Mouse (Mus musculus) heart, postnatal 10 days (tissue): ENCODE measurements around the gene Gm6460. TPM values are rescaled to one million over a fixed set of nuclear protein-coding genes. Genes with fewer than 3 reads are reported as not detected.
"Not testable (repeated sequence)": the region's sequence is repeated elsewhere in the genome, so short reads cannot be mapped to it uniquely, and the experiment has no call there.

Experiments used
- DNase-seq, 2 experiments: peaks; one replicate each; pipeline ENCODE4 v3.0.0; 2021
- intact Hi-C: fragments of 180-260 bp; cut with DNase I; formaldehyde crosslinking; loops from one replicate; pipeline ENCODE4 v1.15.1; 2025
- total RNA-seq, 2 experiments: library from RNA; stranded (reverse); gene quantifications; 2 replicates each; pipeline ENCODE4 v1.2.3; 2021

The Gm6460 gene
- total RNA-seq = not detected

DNA sequence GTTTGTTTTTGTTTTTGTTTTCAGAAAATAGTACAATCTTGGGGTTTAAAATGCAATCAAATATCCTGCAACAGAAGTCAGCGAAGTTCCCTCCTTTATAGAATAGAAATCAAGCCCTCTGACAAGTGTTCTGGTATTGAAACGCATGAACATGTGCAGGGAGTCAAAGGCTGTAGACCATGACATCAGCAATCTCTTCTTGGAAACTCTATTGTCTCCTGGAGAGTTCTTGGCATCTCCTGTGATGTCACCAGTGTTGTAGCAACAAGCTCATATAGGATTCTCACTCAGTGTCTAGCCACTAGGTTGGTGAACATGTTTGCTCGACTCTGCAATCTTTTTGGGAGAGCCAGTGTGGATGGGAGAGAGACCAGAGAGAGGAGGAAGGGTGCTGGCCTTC is at the start of gene Gm6460:
Gene Gm6460, plus strand, starts transcription at position 301 of the 400 bp plus-strand sequence.
- intact Hi-C loops, DNase-seq: not testable (repeated sequence)

Other genes with a start within 250 kb of the Gm6460 start
- not detected for gene Gm8897, start 178.5 kb upstream of the Gm6460 start, total RNA-seq
- gene Gm8906, start 92.2 kb upstream of the Gm6460 start, total RNA-seq = not detected
- not detected for gene Gm8922, start 87.0 kb downstream of the Gm6460 start, total RNA-seq
- gene Gm8926, start 175.6 kb downstream of the Gm6460 start, total RNA-seq = not detected